Mouse (Mus musculus): ENCODE measurements around the gene Tubgcp2. TPM values are rescaled to one million over a fixed set of nuclear protein-coding genes. Genes with fewer than 3 reads are reported as not detected.

Gene Tubgcp2
- total and polyA plus RNA-seq, 3 experiments = 42.5 to 50.4 (median 46.7) TPM

- dilution Hi-C loops (cut with MboI; ENCODE audit: extremely low pct_ligation_motif_present, extremely low pct_unique_long_range_greater_than_20kb, low sequenced_read_pairs) = no loop called here
- Histone ChIP-seq H3K27ac (ENCODE audit: insufficient read depth, low read depth) (no peak overlapping the region), H3K27me3 (replicated peaks) (no peaks in the 10 kb centered on the region), H3K36me3 (replicated peaks in 1 of 2; ENCODE audit: control insufficient read depth in 1 of 2, insufficient read depth in 1 of 2, low read length in 1 of 2) (peaks cover 18 to 51% of the 10 kb centered on the region in 2 experiments), H3K4me1 (ENCODE audit: control insufficient read depth in 1 of 2, insufficient read depth in 2 of 2) (peaks cover 11 to 80% of the 10 kb centered on the region in 2 experiments), H3K4me3 (replicated peaks in 1 of 3; ENCODE audit: low read depth in 2 of 3, low read length in 2 of 3, poor library complexity in 1 of 3) (no peak overlapping the region), H3K9ac (ENCODE audit: insufficient read depth, low read depth) (no peak overlapping the region), H3K4me2 (ENCODE audit: insufficient read depth, low read depth, poor library complexity, severe bottlenecking) (no peak overlapping the region), H3K79me2 (replicated peaks; ENCODE audit: control insufficient read depth, extremely low read depth, insufficient read depth, poor library complexity, severe bottlenecking) (no peaks in the 10 kb centered on the region), H3K9me3 (replicated peaks; ENCODE audit: low read length) (no peaks in the 10 kb centered on the region)
- DNase-seq (ENCODE audit: extremely low read depth) = no peak
- in situ Hi-C loops (cut with MboI; ENCODE audit: low pct_ligation_motif_present, low pct_unique_long_range_greater_than_20kb, low sequenced_read_pairs) = no loop called here
- TF ChIP-seq CHD1 (IDR thresholded peaks at IDR 0.05; ENCODE audit: low read depth, low read length) = no peak
- TF ChIP-seq MAFK (IDR thresholded peaks at IDR 0.05; ENCODE audit: insufficient replicate concordance, low read length) = no peak
- no peak for TF ChIP-seq MYC (IDR thresholded peaks at IDR 0.05; ENCODE audit: low read depth, low read length)
- TF ChIP-seq MEF2A (IDR thresholded peaks at IDR 0.05; ENCODE audit: borderline replicate concordance, low read depth, low read length) = no peak
- no peak for TF ChIP-seq GABPA (IDR thresholded peaks at IDR 0.05; ENCODE audit: insufficient replicate concordance, low read depth, low read length)
- TF ChIP-seq TCF12 (IDR thresholded peaks at IDR 0.05; ENCODE audit: low read depth, low read length) = no peak
- TF ChIP-seq POLR2AphosphoS2 (IDR thresholded peaks at IDR 0.05; ENCODE audit: low read depth, low read length) = no peak
- TF ChIP-seq ZNF384 (IDR thresholded peaks at IDR 0.05; ENCODE audit: low read depth, low read length) = no peak
- TF ChIP-seq ZKSCAN1 (IDR thresholded peaks at IDR 0.05; ENCODE audit: borderline replicate concordance, low read depth, low read length) = no peak
- no peak for TF ChIP-seq MAZ (IDR thresholded peaks at IDR 0.05; ENCODE audit: low read depth, low read length)
- TF ChIP-seq NRF1 (IDR thresholded peaks at IDR 0.05; ENCODE audit: low read depth, low read length) = no peak
- no peak for TF ChIP-seq SMC3 (IDR thresholded peaks at IDR 0.05; ENCODE audit: low read depth, low read length)
- no peak for TF ChIP-seq SIN3A (IDR thresholded peaks at IDR 0.05; ENCODE audit: low read length)
- no peak for TF ChIP-seq TBP (conservative IDR thresholded peaks at IDR 0.05; ENCODE audit: low read depth, low read length)
- TF ChIP-seq E2F4 (IDR thresholded peaks at IDR 0.05; ENCODE audit: insufficient replicate concordance, low read depth, low read length) = no peak
- TF ChIP-seq KAT2A (IDR thresholded peaks at IDR 0.05; ENCODE audit: insufficient replicate concordance, low read length) = no peak
- no peak for TF ChIP-seq CTCF (conservative IDR thresholded peaks at IDR 0.05 in 1 of 2, IDR thresholded peaks at IDR 0.05 in 1 of 2; ENCODE audit: low read depth in 2 of 2, low read length in 2 of 2)
These were observed 79.0 kb downstream of the Tubgcp2 start for GRCm38 (mm10) chr7:139957437-139957836.

- dilution Hi-C loops (cut with MboI; ENCODE audit: extremely low pct_ligation_motif_present, extremely low pct_unique_long_range_greater_than_20kb, low sequenced_read_pairs) (no loop called here), in situ Hi-C loops (cut with MboI; ENCODE audit: low pct_ligation_motif_present, low pct_unique_long_range_greater_than_20kb, low sequenced_read_pairs) (no loop called here)
- peaks cover 4% of the 10 kb centered on the region for H3K79me2 ChIP-seq (replicated peaks; ENCODE audit: control insufficient read depth, extremely low read depth, insufficient read depth, poor library complexity, severe bottlenecking)
- TF ChIP-seq KAT2A (IDR thresholded peaks at IDR 0.05; ENCODE audit: insufficient replicate concordance, low read length) = no peak
- no peak for TF ChIP-seq ETS1 (conservative IDR thresholded peaks at IDR 0.05; ENCODE audit: low read depth, low read length)
- TF ChIP-seq BHLHE40 (IDR thresholded peaks at IDR 0.05; ENCODE audit: low read depth, low read length) = no peak
- no peak for TF ChIP-seq USF2 (conservative IDR thresholded peaks at IDR 0.05; ENCODE audit: low read depth, low read length)
- no peak for TF ChIP-seq ELF1 (IDR thresholded peaks at IDR 0.05; ENCODE audit: low read depth, low read length)
- TF ChIP-seq SMC3 (IDR thresholded peaks at IDR 0.05; ENCODE audit: low read depth, low read length) = no peak
- no peak for TF ChIP-seq MAZ (IDR thresholded peaks at IDR 0.05; ENCODE audit: low read depth, low read length)
- no peak for TF ChIP-seq ZC3H11A (IDR thresholded peaks at IDR 0.05; ENCODE audit: low read depth, low read length)
- TF ChIP-seq RCOR1 (conservative IDR thresholded peaks at IDR 0.05; ENCODE audit: low read depth, low read length) = no peak
- TF ChIP-seq MEF2A (IDR thresholded peaks at IDR 0.05; ENCODE audit: borderline replicate concordance, low read depth, low read length) = no peak
- TF ChIP-seq USF1 (IDR thresholded peaks at IDR 0.05; ENCODE audit: low read depth, low read length) = no peak
- peaks cover 18 to 55% of the 10 kb centered on the region in 2 experiments for H3K36me3 ChIP-seq (replicated peaks in 1 of 2; ENCODE audit: control insufficient read depth in 1 of 2, insufficient read depth in 1 of 2, low read length in 1 of 2)
- H3K4me2 ChIP-seq (ENCODE audit: insufficient read depth, low read depth, poor library complexity, severe bottlenecking) = no peak overlapping the region
- no peak overlapping the region for H3K4me3 ChIP-seq (replicated peaks in 1 of 3; ENCODE audit: low read depth in 2 of 3, low read length in 2 of 3, poor library complexity in 1 of 3)
- H3K27ac ChIP-seq (ENCODE audit: insufficient read depth, low read depth) = no peak overlapping the region
- no peak overlapping the region for H3K9ac ChIP-seq (ENCODE audit: insufficient read depth, low read depth)
- H3K9me3 ChIP-seq (replicated peaks; ENCODE audit: low read length) = no peaks in the 10 kb centered on the region
- H3K4me1 ChIP-seq (ENCODE audit: control insufficient read depth in 1 of 2, insufficient read depth in 2 of 2) = peaks cover 11 to 80% of the 10 kb centered on the region in 2 experiments
- H3K27me3 ChIP-seq (replicated peaks) = no peaks in the 10 kb centered on the region
- DNase-seq (ENCODE audit: extremely low read depth) = no peak
These were observed 79.8 kb downstream of the Tubgcp2 start for GRCm38 (mm10) chr7:139956658-139957057.

All from CH12.LX (cell line).